Mouse (Mus musculus): ENCODE data around the gene Morc1.

Gene Morc1

DNA sequence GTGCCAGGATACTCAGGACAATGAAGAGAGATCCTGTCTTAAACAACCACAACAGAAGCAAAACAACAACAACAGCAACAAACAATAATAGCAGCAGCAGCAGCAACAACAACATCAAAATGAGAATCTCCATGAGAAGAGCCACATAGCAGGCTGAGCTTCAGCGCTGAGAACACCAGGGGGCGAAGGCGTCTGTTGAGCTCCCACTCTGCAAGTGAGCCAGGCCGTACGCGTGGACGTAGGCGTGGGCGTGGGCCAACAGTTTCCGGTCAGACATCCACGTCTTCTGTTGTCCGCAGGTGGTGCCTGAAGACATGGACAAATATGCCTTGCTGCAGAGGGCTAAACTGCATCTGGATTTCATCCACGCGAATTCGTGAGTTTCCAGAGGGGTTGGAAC lies at the start of gene Morc1:
TSS of gene Morc1 (plus strand) at position 211 of the 400 bp plus-strand sequence.
- no peak for DNase-seq

DNA sequence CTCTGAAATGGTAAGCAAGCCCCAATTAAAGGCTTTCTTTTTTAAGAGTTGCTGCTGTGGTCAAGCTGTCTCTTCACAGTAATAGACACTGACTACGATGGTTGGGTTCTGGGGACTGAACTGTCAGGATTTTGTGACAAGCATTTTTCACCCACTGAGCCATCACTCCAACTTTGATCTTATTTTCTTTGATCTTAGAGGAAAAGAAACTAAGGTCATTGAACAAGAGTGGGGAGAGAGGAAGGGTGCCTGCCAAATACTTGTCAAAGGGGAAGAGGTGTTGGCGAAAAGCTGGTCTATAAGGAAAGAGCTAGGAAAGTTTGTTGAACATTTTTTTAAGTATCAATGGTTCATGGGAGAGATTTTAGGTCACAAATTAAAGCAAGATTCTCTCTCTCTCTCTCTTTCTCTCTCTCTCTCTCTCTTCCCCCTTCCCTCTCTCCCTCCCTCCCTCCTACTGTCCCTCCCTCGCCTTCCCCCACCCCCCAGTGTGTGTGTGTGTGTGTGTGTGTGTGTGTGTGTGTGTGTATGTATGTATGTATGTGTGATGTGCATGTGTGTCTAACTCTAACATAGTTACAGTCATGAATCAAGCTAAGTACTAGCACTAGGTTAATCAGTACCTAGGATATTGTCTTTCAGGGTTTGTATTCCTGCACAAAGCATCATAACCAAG lies 47.3 kb upstream of the Morc1 start:
- DNase-seq = no peak

DNA sequence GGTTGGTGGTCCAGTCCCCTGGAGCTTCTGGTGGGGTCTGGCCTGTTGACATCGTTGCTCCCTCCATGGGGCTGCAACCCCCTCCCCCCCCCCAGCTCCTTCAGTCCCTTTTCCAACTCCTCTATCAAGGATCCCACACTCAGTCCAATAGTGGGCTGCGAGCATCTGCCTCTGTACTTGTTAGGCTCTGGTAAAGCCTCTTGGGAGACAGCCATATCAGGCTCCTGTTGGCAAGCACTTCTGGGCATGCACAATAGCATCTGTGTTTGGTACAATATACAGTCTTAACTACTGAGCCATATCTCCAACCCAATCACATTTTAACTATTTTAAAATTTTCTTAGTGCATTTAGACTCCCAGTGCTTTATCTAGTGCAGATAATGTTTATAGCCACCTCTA lies 44.1 kb upstream of the Morc1 start:
- no peak for DNase-seq

- no peak for DNase-seq
Measured at GRCm38 (mm10) chr16:48395278-48395677, 35.8 kb upstream of the Morc1 start.

DNA sequence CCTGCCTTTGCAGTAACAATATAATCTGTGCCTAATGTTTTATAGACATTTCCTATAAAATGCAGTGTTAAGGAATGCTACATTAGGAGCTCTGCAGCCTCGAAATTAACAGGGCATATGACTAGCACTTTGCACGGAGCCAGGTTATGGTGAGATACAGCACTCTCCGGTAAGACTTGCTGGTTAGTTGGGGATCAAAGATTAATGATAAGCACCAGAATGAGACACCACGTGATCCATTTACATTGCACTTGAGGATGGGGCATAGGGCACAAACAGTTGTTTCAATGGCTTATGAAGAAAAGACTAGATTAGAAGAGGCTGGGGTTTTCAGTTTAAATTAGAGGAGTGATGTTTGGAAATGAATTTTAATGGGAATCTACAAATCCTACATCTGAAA lies 28.1 kb upstream of the Morc1 start:
- DNase-seq = no peak

- DNase-seq = no peak
Measured at GRCm38 (mm10) chr16:48403423-48403822, 27.6 kb upstream of the Morc1 start.

GRCm38 (mm10) chr16:48404009-48404408 lies 27.0 kb upstream of the Morc1 start:
- DNase-seq = no peak

- no peak for DNase-seq
Measured at GRCm38 (mm10) chr16:48405674-48406403, 25.2 kb upstream of the Morc1 start.

GRCm38 (mm10) chr16:48409580-48409979 lies 21.5 kb upstream of the Morc1 start:
- DNase-seq = no peak

DNA sequence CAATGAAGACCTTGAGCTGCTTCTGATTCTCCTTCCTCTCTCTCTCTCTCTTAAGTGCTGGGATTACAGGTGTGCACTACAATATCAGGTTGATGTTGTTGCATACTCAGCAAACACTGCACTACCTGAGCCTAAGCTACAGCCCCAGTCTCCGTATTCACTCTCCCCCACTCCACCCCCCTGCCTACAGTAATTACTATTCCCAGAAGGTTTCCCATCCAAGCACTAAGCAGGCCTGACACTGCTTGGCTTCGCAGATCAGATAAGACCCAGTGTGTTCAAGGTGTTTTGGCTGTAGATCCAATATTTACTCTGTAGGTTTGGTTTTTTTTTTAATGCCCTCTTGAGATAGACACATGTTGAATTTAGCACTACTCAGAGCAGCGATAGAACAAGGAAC lies 20.9 kb upstream of the Morc1 start:
- DNase-seq = no peak

DNA sequence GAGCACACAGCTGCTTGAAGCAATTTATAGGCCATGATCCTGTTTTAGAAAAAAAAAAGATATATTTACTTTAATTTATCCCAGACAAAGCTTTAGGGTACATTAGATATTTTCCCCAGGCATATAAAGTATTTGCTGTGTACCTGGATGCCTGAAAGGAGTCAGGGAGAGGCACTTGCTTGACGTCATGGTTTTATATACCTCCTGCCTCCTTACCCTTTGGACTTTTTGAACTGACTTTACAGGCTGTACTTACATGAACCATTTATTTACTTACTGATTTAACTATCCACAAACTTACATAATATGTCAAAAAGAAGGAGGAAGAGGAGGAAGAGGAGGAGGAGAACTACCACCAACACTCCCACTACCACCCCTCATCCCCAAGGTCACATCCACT lies 18.8 kb upstream of the Morc1 start, which contains the start of gene Gm5485:
TSS of gene Gm5485 (minus strand) at position 171 of the 400 bp plus-strand sequence.
- no peak for DNase-seq

DNA sequence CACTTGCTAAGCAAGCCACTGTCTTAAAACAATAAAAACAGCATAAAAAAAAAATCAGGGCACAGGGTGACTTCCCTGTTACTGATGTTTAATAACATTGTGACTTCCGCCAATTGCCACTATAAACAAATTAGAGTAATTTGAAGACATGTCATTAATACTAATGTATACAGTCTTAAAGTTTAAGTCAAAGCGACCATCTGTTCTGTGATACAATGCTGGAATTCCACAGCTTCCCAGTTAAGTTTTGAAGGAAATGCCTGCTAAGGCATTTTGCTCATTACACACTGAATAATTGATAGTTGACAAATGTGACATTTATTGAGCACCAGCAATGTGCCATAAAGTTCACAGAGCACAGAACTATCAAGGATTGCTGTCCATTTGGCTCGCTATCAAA lies 12.5 kb upstream of the Morc1 start:
- DNase-seq = no peak

GRCm38 (mm10) chr16:48419035-48419434 lies 12.0 kb upstream of the Morc1 start:
- DNase-seq = no peak

GRCm38 (mm10) chr16:48422501-48422900 lies 8.5 kb upstream of the Morc1 start:
- no peak for DNase-seq

GRCm38 (mm10) chr16:48424069-48424468 lies 7.0 kb upstream of the Morc1 start:
- no peak for DNase-seq

DNA sequence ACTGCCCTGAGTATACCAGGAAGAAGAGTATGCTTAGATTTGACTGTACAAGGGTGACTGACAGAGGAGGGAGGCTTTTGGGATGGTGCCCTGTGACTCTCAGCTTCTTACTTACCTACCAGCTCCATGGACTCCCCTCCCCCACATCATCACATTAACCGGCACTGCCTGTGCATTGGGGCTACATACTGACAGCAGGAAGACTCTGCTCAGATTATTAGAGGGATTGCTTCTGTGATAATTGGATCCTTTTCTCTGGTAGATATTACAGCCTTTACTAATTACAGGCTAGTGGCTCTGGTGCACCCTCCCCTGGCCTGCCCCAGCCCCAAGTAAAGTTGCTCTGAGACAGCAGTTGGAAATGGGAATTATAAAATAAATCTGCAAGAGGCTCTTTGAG lies 1.6 kb upstream of the Morc1 start:
- peak; percentile 40 for DNase-seq

DNA sequence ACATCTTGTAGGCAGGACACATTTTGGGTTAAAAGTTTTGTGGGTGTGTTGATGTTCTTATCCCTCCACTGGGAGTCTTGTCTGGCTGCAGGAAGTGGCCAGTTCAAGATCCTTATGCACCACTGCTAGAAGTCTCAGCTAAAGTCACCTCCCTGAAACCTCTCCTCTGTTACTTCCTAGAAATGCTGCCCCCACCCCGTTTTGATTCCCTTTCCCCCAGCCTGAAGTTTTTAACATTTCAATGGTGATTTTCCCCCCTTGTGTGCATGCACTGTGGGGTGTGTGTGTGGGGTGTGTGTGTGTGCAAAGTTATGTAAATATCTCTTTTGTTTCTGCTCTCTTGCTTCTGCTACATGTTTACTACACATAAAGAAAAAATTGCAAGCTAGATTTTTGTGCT lies 4.4 kb downstream of the Morc1 start:
- no peak for DNase-seq

DNA sequence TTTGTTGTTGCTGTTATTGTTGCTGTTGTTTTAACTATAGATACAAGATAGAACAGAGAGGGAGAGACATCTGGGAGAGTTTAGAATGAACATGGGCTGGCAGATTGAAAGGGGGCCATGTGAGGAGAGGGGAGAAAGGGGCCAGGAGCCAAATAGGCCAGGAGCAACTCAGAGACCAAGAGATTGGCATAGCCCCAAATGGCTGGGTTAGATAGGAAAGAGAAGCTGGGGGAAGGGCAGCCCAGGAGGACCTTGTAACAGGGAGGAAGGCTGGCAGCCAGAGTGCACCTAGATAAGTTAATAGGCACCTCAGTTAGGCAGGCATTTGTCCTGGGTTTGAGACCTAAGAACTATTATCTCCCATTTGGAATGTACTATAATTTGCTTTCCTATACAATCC lies 6.4 kb downstream of the Morc1 start:
- DNase-seq = peak; percentile 7

DNA sequence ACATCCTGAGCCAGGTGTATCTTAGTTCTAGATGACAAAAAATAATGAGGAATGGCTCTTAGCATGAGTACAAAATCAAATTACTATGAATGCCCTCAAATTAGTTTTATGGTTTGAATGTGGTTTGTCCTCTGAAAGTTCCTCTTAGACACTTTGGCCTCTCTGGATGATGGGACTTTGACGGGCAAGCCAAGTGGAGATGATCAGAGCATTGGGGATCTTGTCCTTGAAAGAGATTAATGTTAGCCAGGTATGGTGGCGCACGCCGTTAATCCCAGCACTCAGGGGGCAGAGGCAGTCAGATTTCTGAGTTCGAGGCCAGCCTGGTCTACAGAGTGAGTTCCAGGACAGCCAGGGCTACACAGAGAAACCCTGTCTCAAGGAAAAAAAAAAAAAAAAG lies 13.6 kb downstream of the Morc1 start:
- no peak for DNase-seq

DNA sequence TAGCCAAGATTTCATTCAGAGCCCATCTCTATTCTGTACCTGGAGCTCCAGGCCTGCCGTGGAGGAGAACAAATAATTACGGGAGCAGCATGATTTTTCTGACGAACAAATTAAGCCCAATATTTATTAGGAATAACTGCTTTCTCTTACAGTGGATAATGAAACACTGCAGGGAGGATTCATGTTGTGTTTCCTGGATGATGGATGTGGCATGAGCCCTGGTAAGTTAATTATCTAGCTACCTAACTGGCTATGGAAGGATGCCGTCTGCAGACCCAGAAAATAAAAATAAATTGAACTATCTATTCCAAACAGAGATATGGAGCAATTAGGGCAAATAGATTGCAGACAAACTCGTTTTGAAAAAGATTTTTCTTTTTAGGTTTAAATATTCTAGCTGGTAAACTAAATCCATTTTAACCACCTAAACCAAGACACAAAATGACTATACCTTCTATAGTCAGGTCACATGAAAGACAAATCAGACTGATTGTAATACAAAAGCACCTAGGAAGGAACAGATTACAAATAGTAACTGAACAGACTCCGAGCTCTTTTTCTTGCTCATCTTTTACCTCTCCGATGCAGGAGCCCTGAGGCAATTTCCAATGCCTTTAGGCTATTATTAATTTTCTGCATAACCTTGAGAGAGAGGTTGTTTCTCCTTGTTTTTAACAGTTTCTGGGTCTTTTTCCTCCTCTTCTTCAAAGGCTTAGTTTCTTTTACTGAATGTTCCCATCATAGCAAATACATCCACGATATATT lies 15.3 kb downstream of the Morc1 start:
- DNase-seq = no peak

GRCm38 (mm10) chr16:48453264-48453663 lies 22.2 kb downstream of the Morc1 start:
- no peak for DNase-seq

DNA sequence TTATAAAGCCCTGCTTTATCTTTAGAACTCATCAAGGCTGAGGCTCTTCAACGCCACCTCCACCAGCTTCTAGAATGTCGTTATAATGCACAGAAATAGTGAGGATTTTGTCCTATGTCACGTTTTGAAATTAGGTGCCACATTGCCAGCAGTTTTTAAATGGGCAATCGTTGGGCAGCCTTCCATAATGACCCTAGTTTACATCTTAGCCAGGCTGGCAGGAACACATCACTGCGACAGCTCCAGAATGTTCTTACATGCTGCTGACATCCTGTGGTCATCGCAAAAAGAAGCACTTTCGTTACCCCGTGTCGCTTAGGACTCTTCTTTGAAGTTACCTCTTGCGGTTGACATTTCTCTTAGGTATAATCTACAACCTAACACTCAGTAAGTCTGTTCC lies 42.4 kb downstream of the Morc1 start:
- no peak for DNase-seq

DNA sequence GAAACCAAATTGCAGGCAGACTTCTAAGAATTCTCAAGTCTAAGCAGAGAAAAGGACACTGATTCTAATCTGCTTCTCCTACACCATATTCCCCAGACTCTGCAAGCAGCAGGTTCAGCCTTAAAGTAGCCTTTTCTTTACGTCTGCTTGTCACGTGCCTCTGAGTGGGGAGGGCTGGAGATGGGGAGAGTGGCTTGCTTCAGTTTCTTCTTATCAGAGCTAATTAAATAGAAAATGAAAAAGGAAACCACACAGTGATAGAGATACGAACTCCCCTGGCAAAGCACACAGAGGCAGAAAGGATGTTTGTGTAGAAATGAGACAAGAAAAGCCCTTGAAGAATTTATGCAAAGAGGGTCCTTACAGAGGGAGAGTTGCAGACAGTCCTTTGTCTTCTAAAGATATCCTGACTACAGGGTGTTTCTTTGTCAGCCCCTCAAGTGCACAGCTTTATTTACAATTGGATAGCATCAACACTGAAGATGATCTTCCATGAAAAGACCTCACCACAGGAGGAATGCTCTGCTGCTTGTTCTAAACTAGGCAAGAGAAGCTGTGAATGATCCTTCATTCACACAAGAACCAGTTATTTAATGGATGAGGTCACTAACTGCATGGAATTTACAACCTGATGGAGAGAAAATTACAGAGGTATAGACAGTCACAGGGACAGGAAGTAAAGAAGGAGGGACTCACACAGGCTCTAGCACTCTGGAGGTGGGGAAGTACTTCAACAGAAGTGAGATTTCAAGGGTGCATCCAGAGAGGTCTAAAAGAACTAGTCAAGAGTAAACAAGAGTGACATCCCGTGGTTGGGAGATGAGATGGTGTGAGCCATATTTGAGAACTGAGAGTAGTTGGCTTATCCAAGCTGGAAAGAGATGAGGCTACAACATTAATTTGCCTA lies 44.1 kb downstream of the Morc1 start:
- DNase-seq = no peak

All from retina, postnatal 1 day (tissue).